In the genomic region with DNA sequence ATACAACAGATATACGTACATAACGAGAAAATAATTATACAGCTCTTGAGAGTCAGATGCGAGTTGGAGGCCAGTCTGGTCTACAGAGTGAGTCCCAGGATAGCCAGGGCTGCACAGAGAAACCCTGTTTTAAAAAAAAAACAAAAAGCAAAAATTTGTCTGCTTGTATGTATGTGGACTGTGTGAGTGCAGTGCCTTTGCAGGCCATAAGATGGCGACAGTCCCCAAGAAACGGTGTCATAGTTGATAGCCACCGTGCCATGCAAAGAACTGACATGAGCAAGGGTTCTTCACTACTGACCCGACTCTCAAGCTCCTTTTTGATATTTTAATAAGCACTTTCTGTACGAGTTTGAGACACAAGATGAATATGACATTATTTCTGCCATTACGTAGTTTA, we compare ENCODE assay signal across 14 mouse cellular contexts. TPM values are rescaled to one million over a fixed set of nuclear protein-coding genes. Genes with fewer than 3 reads are reported as not detected.
DNase-seq lines count a peak whose midpoint lies in the region; ATAC-seq and TF ChIP-seq lines count a peak whose summit lies in the region.
"Had no signal": no experiment of that assay in that cellular context is flagged by ENCODE, and none has a peak within 500 bp of the region (broad histone marks: within the 10 kb centered on the region; RNA-seq: fewer than 3 reads in every experiment).

No protein-coding gene starts in this region.

- H3K9ac ChIP-seq in kidney, postnatal 0 days (ENCODE audit: low read depth, low read length), result no peak overlapping the region
- H3K9ac ChIP-seq: embryonic facial prominence, embryonic 15.5 days had no signal

- no peak overlapping the region for H3K27ac ChIP-seq in kidney, postnatal 0 days
- no peak overlapping the region for H3K27ac ChIP-seq in bone marrow, adult 2 months (ENCODE audit: control insufficient read depth, insufficient read depth, low read depth, low read length, poor library complexity)
- H3K27ac ChIP-seq: embryonic facial prominence, embryonic 15.5 days had no signal

- 96% methylated on average over 9 of the region's 9 CpGs for WGBS in kidney, postnatal 0 days
- WGBS in bone marrow, adult 2 months, result 91% methylated on average over 9 of the region's 9 CpGs

- DNase-seq in kidney, postnatal 0 days (ENCODE audit: low spot score), result no peak
- DNase-seq in kidney, postnatal 4 days, result no peak
- peak; percentile 27 for DNase-seq in 3T3-L1 (ENCODE audit: low read depth, low spot score)
- DNase-seq in A20 (ENCODE audit: low read depth, low spot score), result peak; percentile 26
- no peak for DNase-seq in right cerebral cortex, postnatal 10 days (ENCODE audit: low spot score in 2 of 2)
- DNase-seq in left cerebral cortex, adult 18-20 months (ENCODE audit: low spot score in 2 of 2), result no peak
- DNase-seq: adrenal gland, adult 2 months; cerebellum, postnatal 36 days; gastrocnemius, postnatal 36 days; right cerebral cortex, postnatal 4 days had no signal

- TF ChIP-seq CTCF in kidney, postnatal 0 days (IDR thresholded peaks at IDR 0.05; ENCODE audit: low read depth), result peak; percentile 36; the same call in 1 of the 2 replicates
- 0 out of 2 replicates have a peak, but pooled peaks have one; percentile 20 for TF ChIP-seq CTCF in bone marrow, adult 2 months (IDR thresholded peaks at IDR 0.05; ENCODE audit: control insufficient read depth, insufficient read depth, low read length)

- H3K4me3 ChIP-seq in kidney, postnatal 0 days (replicated peaks; ENCODE audit: low read depth, low read length), result no peak overlapping the region
- H3K4me3 ChIP-seq in bone marrow, adult 2 months (replicated peaks; ENCODE audit: control insufficient read depth, low read depth, low read length), result no peak overlapping the region
- H3K4me3 ChIP-seq: embryonic facial prominence, embryonic 15.5 days had no signal

- no peak for ATAC-seq in kidney, postnatal 0 days (replicated peaks; ENCODE audit: low FRiP score, low read depth)
- ATAC-seq: forebrain, embryonic 14.5 days had no signal

- H3K36me3 ChIP-seq in kidney, postnatal 0 days (ENCODE audit: insufficient read depth, low read length), result no peaks in the 10 kb centered on the region

- H3K27me3 ChIP-seq in kidney, postnatal 0 days (ENCODE audit: insufficient read depth, low read length), result no peaks in the 10 kb centered on the region
- H3K27me3 ChIP-seq: embryonic facial prominence, embryonic 15.5 days had no signal

- no peak overlapping the region for H3K4me2 ChIP-seq in kidney, postnatal 0 days (ENCODE audit: low read length)
- H3K4me2 ChIP-seq: embryonic facial prominence, embryonic 15.5 days; liver, embryonic 11.5 days had no signal

- no peaks in the 10 kb centered on the region for H3K4me1 ChIP-seq in kidney, postnatal 0 days (replicated peaks; ENCODE audit: insufficient read depth, low read length)
- no peaks in the 10 kb centered on the region; the same call in 1 of the 2 replicates for H3K4me1 ChIP-seq in bone marrow, adult 2 months (ENCODE audit: control insufficient read depth, insufficient read depth, low read length)
- H3K4me1 ChIP-seq: embryonic facial prominence, embryonic 15.5 days had no signal

- H3K9me3 ChIP-seq in kidney, postnatal 0 days (replicated peaks; ENCODE audit: low read length), result no peaks in the 10 kb centered on the region
- H3K9me3 ChIP-seq: embryonic facial prominence, embryonic 15.5 days had no signal

- no peak for TF ChIP-seq POLR2A in bone marrow, adult 2 months (IDR thresholded peaks at IDR 0.05; ENCODE audit: borderline replicate concordance, control insufficient read depth, low read depth, low read length)

RNA-seq across cellular contexts. Expression of a gene that starts 10.2 kb away (rescaled TPM):
- polyA plus RNA-seq in kidney, postnatal 0 days (2015; fragmentation: Nextera tagmentation; extraction: Ambion mirVana), result 88.9 and 96.8 TPM in 2 replicates
- 36.4 and 76.3 TPM in 2 replicates for polyA plus RNA-seq in bone marrow, adult 2 months (2011; ENCODE audit: insufficient read depth, insufficient read length, low replicate concordance, missing spikeins)
- total RNA-seq in left cerebral cortex, adult 18-20 months (2021), result 100 to 1,000 TPM; 106 to 108 TPM

Comparison
In these comparisons a context has a peak if more than half of its experiments do, and no peak if none do; other contexts are left out.
1. DNase-seq: peak in 3T3-L1 (single experiment) and A20 (single experiment); none in kidney, postnatal 0 days (single experiment), kidney, postnatal 4 days (0 of 2), right cerebral cortex, postnatal 10 days (0 of 2) and left cerebral cortex, adult 18-20 months (0 of 2).